Mouse (Mus musculus) heart, embryonic 16.5 days (tissue): ENCODE data around the gene Tnfrsf11a. TPM values are rescaled to one million over a fixed set of nuclear protein-coding genes. Genes with fewer than 3 reads are reported as not detected.

ENCODE experiments used
- ATAC-seq: fragments of 200-750 bp; cut with Nextera tagmentation; replicated peaks from 2 replicates; pipeline ENCODE4 v1.8.0; 2017; ENCODE audit warnings: moderate number of reproducible peaks; ENCODE audit not compliant: insufficient read depth, low FRiP score; ENCODE audit errors: extremely low read depth
- H3K27ac ChIP-seq: fragments of 300-500 bp; sonication (generic); 2 replicates; pipeline ENCODE4 v1.5.1; 2014; ENCODE audit warnings: mild to moderate bottlenecking, low read length, control low read depth, moderate library complexity
- H3K27me3 ChIP-seq: fragments of 300-500 bp; sonication (generic); 2 replicates; pipeline ENCODE4 v1.6.1; 2014; ENCODE audit warnings: low read length, mixed read lengths; ENCODE audit not compliant: control insufficient read depth, insufficient read depth
- H3K36me3 ChIP-seq: fragments of 300-500 bp; sonication (generic); 2 replicates; pipeline ENCODE4 v1.6.1; 2014; ENCODE audit not compliant: control insufficient read depth, insufficient read depth
- H3K4me1 ChIP-seq: fragments of 300-500 bp; sonication (generic); 2 replicates; pipeline ENCODE4 v1.6.1; 2014; ENCODE audit warnings: low read length, mixed read lengths; ENCODE audit not compliant: control insufficient read depth, insufficient read depth
- H3K4me2 ChIP-seq: fragments of 300-500 bp; sonication (generic); 2 replicates; pipeline ENCODE4 v1.6.1; 2014; ENCODE audit warnings: low read depth, mild to moderate bottlenecking, control low read depth, low read length
- H3K4me3 ChIP-seq: fragments of 300-500 bp; sonication (generic); 2 replicates; pipeline ENCODE4 v1.5.1; 2014; ENCODE audit warnings: mild to moderate bottlenecking, control low read depth, low read length
- H3K9ac ChIP-seq: fragments of 300-500 bp; sonication (generic); 2 replicates; pipeline ENCODE4 v1.6.1; 2014; ENCODE audit warnings: low read length, control low read depth
- H3K9me3 ChIP-seq: fragments of 300-500 bp; sonication (generic); replicated peaks from 2 replicates; pipeline ENCODE4 v1.6.1; 2016; ENCODE audit warnings: low read length; ENCODE audit not compliant: control insufficient read depth
- WGBS: fragments of 180-500 bp; shearing (Covaris S2); extraction: QIAGEN DNeasy Blood & Tissue Kit; methylation state at CpG from one replicate; pipeline ENCODE4 v1.1.7; 2014; 5-methylcytosine and 5-hydroxymethylcytosine counted together
- polyA plus RNA-seq: library from polyadenylated mRNA; unstranded; fragments of >200 nt; fragmentation: Nextera tagmentation; extraction: Ambion mirVana; gene quantifications from 2 replicates; pipeline ENCODE4 v1.2.1, GENCODE M21; 2015

Gene Tnfrsf11a
- polyA plus RNA-seq, 1 experiment from 2014 or later, result 0.83 TPM

- H3K9ac ChIP-seq, result peak overlapping the region; percentile 65
- peak overlapping the region; percentile 61 for H3K4me3 ChIP-seq
- H3K36me3 ChIP-seq, result no peaks in the 10 kb centered on the region
- peak overlapping the region; percentile 93 for H3K4me2 ChIP-seq
- H3K27ac ChIP-seq, result no peak overlapping the region
- H3K27me3 ChIP-seq, result peaks cover 16% of the 10 kb centered on the region
- ATAC-seq, result peak; percentile 45; the same call in 1 of the 2 replicates
- no peaks in the 10 kb centered on the region for H3K9me3 ChIP-seq
- WGBS, result 37% methylated on average over 12 of the region's 12 CpGs
- peaks cover 5% of the 10 kb centered on the region; the same call in 1 of the 2 replicates for H3K4me1 ChIP-seq
These were observed 450 bp upstream of the Tnfrsf11a start for GRCm38 (mm10) chr1:105780079-105780456.

DNA sequence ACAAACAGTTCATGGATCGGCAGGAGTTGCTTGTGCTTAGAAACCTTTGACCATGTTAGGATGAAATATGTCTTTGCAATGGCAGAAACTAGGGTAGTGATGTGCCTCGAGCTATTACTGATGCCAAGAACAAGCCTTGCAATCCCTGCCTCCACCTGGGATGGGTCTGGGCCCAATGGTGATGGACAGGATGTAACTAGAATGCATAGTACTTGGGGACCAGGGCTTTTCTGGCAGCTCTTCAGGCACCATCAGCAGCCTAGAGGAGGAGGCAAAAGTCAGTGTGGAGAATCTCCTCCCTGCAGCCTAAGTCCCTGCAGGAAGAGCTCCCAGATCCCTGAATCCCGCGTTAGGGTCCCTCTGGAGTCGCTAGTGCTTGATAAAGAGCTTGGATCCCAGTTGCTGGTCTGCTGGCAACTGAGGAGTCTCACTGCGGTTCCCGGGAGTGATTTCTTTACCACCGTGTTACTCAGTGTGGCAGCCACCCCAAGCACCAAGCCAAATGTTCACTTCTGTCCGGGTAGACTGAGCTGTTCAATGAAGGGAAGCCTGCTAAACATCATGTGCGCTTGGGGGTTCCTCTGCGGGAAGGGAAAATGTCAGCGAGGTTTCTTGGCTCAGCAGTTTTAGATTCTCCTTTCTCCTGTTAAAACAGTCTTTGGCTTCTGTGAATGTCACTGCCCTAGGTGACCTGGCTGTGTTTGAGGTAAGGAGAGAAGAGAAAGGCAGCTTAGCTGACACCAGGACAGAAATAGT, 1.1 kb downstream of the Tnfrsf11a start:
- peaks cover 16% of the 10 kb centered on the region for H3K27me3 ChIP-seq
- peak overlapping the region; percentile 93 for H3K4me2 ChIP-seq
- peak overlapping the region; percentile 61 for H3K4me3 ChIP-seq
- H3K4me1 ChIP-seq, result peaks cover 5% of the 10 kb centered on the region; the same call in 1 of the 2 replicates
- no peak overlapping the region; the same call in 1 of the 2 replicates for H3K9ac ChIP-seq
- WGBS, result 35% methylated on average over 12 of the region's 12 CpGs
- no peaks in the 10 kb centered on the region for H3K36me3 ChIP-seq
- H3K27ac ChIP-seq, result no peak overlapping the region
- no peak for ATAC-seq
- H3K9me3 ChIP-seq, result no peaks in the 10 kb centered on the region

- no peak for ATAC-seq
- Histone ChIP-seq H3K9ac (no peak overlapping the region), H3K4me1 (peaks cover 6% of the 10 kb centered on the region; the same call in 1 of the 2 replicates), H3K4me3 (no peak overlapping the region), H3K27me3 (peaks cover 16% of the 10 kb centered on the region), H3K9me3 (no peaks in the 10 kb centered on the region), H3K27ac (no peak overlapping the region), H3K4me2 (no peak overlapping the region), H3K36me3 (no peaks in the 10 kb centered on the region)
- WGBS, result 67% methylated on average over 5 of the region's 5 CpGs
These were observed 3.9 kb downstream of the Tnfrsf11a start for GRCm38 (mm10) chr1:105784257-105785016.

DNA sequence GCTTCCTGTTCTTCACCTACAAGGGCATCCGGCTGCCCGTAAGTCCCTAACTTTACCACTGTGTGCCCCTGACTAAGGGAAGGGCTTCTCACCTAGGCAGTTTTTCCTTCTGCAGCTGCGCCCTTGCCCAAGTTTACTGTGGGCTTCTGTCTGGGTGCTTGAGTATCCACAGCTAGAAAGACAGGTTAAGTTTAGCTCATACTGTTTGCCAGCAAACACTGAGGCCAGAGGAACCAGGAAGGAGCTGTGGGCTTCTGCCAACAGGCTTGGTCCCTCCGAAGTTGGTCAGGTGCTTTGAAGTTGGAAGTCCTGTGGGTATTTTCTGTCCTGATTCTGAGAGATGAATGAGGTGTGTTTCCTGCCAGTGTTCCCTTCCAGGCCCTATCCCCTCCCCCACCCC, 4.6 kb downstream of the Tnfrsf11a start:
- no peak overlapping the region for H3K27ac ChIP-seq
- ATAC-seq, result no peak
- peaks cover 5% of the 10 kb centered on the region; the same call in 1 of the 2 replicates for H3K4me1 ChIP-seq
- H3K9me3 ChIP-seq, result no peaks in the 10 kb centered on the region
- no peak overlapping the region for H3K4me2 ChIP-seq
- no peaks in the 10 kb centered on the region for H3K36me3 ChIP-seq
- H3K9ac ChIP-seq, result no peak overlapping the region
- no peak overlapping the region for H3K4me3 ChIP-seq
- WGBS, result 60% methylated on average over 4 of the region's 4 CpGs
- peaks cover 11% of the 10 kb centered on the region for H3K27me3 ChIP-seq

DNA sequence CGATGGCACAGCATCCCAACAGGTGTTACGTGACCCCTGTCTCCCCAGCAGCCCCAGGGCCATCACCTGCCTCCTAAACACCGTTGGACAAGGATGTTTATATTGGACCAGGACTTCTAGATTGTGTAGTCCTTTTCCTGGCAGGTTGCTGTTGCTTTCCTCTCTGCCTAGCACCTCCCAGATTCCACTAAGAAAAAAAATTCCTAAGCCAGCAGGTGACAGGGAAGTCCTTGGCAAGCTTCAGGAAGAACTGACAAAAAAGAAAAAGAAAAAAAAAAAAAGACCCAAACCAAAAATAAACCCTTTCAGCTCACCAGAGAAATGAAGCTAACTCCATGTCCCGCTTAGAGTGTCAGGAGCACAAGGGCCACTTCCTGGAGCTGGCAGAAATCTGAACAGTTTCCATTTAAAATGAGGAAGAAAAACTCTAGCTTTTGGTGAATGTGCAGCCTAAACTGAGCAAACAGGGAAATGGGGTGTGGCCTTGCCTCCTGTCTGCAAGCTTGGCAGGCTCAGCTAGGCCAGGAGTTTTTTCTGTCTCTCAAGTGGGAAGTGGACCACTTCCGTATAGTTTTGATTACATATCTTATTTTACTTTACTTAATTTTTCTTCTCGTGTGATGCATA, 6.3 kb downstream of the Tnfrsf11a start:
- Histone ChIP-seq H3K9me3 (no peaks in the 10 kb centered on the region), H3K4me1 (0 out of 2 replicates have a peak, but pooled peaks cover 2% of the 10 kb centered on the region), H3K36me3 (no peaks in the 10 kb centered on the region), H3K4me3 (no peak overlapping the region), H3K27ac (no peak overlapping the region), H3K4me2 (no peak overlapping the region), H3K9ac (no peak overlapping the region), H3K27me3 (peaks cover 4% of the 10 kb centered on the region; the same call in 1 of the 2 replicates)
- WGBS, result 52% methylated on average over 6 of the region's 6 CpGs
- no peak for ATAC-seq

GRCm38 (mm10) chr1:105790103-105790502, 9.6 kb downstream of the Tnfrsf11a start:
- Histone ChIP-seq H3K36me3 (no peaks in the 10 kb centered on the region), H3K9ac (no peak overlapping the region), H3K4me2 (no peak overlapping the region), H3K4me1 (0 out of 2 replicates have a peak, but pooled peaks cover 2% of the 10 kb centered on the region), H3K27me3 (no peaks in the 10 kb centered on the region), H3K27ac (no peak overlapping the region), H3K9me3 (no peaks in the 10 kb centered on the region), H3K4me3 (no peak overlapping the region)
- WGBS, result 72% methylated on average over 3 of the region's 3 CpGs
- ATAC-seq, result no peak

DNA sequence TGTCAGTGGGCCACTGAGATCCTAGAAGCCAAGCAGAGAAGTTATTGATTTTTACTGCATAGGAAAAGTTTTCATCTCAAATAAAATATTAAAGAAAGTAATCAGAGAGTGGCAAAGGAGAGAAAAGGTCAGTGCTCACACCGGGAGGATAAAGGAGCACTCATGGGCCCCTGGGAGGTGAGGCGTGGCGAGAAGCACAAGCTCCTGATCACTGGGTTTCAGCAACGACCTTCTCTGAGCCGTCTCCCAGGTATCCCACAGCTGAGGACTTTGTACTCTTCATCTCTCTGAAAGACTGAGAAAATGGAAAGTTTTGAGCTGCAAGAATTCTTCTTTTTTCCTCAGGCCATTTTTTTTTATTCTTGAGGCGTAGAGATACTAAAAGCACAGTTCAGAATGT, 14.2 kb downstream of the Tnfrsf11a start:
- H3K9me3 ChIP-seq, result no peaks in the 10 kb centered on the region
- H3K27me3 ChIP-seq, result no peaks in the 10 kb centered on the region
- no peak overlapping the region for H3K9ac ChIP-seq
- no peak for ATAC-seq
- 82% methylated on average over 6 of the region's 6 CpGs for WGBS
- no peaks in the 10 kb centered on the region for H3K4me1 ChIP-seq
- H3K4me3 ChIP-seq, result no peak overlapping the region
- no peak overlapping the region for H3K4me2 ChIP-seq
- H3K36me3 ChIP-seq, result no peaks in the 10 kb centered on the region
- no peak overlapping the region for H3K27ac ChIP-seq

DNA sequence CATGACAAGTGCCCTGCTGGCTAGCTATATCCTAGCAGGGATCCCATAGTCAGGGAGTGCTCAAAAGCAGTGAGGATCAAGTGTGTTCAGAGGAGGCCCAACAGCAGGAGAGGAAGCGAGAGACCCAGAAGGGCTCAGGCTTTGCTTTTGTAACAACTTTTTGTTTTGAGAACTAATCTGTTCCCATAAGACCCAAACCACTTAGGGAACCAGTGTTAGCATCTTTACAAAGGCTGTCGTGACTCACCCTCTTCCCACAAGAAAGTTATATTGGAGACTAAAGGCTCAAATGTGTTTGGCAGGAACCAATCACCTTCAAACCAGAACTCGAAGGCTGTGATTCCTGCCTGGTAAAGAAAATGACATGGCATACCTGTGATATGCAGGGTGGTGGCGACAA, 15.2 kb downstream of the Tnfrsf11a start:
- no peaks in the 10 kb centered on the region for H3K4me1 ChIP-seq
- H3K27ac ChIP-seq, result no peak overlapping the region
- no peaks in the 10 kb centered on the region for H3K9me3 ChIP-seq
- H3K9ac ChIP-seq, result no peak overlapping the region
- H3K4me2 ChIP-seq, result no peak overlapping the region
- WGBS, result 84% methylated on average over 4 of the region's 4 CpGs
- no peaks in the 10 kb centered on the region for H3K36me3 ChIP-seq
- H3K27me3 ChIP-seq, result no peaks in the 10 kb centered on the region
- H3K4me3 ChIP-seq, result no peak overlapping the region
- ATAC-seq, result no peak
